Mouse (Mus musculus): ENCODE results near the gene Padi1.

Gene Padi1

GRCm38 (mm10) chr4:140784292-140784945, 61.2 kb downstream of the Padi1 start:
- DNase-seq (ENCODE audit: low spot score in 2 of 2): no peak

DNA sequence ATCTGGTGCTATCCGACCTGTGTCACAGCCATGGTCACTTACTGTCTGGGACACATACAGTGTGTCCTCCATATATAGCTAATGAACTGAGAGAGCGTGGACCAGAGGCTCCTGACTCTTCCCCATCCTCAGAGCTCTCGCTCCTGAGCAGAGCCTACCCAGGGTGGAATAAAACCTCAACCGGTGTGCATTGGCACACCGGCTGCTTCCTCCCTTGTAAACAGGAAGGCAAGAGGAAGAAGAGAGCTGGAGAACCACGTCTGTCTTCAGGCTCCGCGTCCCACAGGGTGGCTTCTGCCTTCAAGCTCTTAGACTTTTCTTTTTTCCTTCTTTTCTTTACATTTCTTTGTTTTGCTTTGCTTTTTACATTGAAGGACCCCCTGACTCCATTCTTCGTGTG, 62.8 kb downstream of the Padi1 start:
- no peak for DNase-seq (ENCODE audit: low spot score in 2 of 2)

DNA sequence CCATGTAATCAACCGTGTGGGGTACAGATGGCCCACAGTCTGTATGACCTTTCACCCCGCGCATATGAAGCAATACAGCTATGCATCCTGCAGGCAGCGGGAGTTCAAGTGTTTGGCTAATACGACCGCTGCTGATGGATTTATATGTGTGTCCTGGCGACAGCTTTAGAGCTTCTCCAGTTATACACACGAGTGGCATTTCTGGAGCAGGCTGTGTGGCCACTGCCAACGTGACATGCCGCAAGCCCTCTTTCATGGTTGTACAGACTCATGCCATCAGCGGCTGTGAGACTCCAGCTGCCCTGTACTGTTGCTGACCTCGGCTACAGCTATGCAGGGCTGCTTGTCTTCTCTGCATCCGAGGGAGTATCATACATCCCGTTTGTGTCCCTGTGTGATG, 65.1 kb downstream of the Padi1 start:
- no peak for DNase-seq (ENCODE audit: low spot score in 2 of 2)

- no peak for DNase-seq (ENCODE audit: low spot score in 2 of 2)
These were observed 65.7 kb downstream of the Padi1 start for GRCm38 (mm10) chr4:140779803-140780397.

GRCm38 (mm10) chr4:140776623-140777022, 69.0 kb downstream of the Padi1 start:
- no peak for DNase-seq (ENCODE audit: low spot score in 2 of 2)

- no peak for DNase-seq (ENCODE audit: low spot score in 2 of 2)
These were observed 69.7 kb downstream of the Padi1 start for GRCm38 (mm10) chr4:140775876-140776275.

DNA sequence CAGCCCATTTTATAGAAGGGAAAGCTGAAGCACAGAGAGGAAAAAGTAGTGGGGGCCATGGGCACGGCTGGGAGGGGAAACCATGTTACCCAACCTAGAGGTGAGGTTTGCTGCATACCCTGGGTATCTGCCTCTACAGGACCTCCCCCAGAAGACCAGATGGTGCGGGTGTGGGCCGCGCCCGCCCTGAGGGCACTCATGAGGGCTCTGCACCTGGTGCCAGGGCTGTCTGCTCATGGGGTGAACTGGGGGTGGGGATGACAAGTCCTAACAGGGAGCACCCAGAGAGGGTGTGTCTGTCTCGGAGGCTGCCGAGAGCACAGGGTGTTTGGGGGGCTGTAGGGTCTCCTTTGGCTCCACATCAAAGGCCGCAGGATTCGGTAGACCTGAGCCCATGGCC, 70.7 kb downstream of the Padi1 start:
- DNase-seq (ENCODE audit: low spot score in 2 of 2): no peak

DNA sequence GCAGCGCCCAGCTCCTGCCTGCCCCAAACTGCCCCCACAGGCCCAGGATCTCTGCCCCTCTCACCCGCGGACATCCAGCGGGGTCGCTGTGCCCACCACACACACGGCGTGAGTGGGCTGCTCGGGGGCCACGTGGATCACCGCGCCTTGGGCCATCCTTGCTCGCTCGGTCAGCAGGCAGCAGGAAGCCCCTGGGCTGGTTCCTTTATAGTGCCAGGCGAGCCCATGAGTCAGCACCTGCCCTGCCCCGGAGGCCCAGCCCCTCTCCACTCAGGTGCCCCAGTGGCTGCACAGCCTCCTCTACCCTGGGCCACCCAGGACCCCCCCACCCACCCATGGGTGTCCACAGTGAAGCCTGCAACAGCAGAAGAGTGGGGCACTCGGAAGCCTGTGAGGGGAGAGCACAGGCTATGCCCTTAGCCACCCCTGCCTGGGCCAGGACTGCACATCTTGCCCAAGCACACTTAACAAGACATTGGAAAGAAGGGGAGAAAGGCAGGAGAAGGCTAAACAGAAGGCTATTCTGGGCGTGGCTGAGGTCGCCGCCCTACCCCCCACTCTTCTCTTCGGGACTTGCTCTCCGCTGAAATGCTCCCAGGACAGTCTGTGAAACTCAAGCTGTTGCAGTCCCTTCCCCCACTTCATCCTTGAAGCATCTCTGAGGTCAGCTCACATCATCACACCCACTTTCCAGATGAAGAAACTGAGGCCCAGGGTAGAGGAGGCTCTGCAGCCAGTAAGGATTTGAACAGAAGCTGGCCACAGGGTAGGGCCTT, 71.4 kb downstream of the Padi1 start, which contains the start of gene Padi4:
Padi4 (minus strand) TSS at position 212 of the 776 bp plus-strand sequence.
- DNase-seq (ENCODE audit: low spot score in 2 of 2): no peak

DNA sequence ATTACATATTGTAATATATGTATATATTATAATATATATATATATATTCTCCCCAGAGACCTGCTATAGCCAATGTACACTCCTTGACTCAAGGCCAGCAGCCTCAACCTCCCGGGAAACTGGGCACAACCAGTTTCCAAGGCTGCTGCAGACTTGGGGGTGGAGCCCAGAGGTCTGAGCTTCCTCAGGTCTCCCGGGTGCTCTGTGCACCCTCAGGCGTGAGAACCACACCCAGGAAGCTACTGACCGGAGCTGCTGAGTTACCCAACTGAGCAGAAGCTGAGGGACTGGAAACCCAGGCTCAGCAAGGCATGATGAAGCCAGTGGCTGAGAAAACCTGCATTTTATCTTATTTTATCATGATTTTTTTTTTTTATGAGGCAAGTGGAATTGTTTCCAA, 74.5 kb downstream of the Padi1 start:
- peak in 1 of 2 experiments; percentile 45 for DNase-seq (ENCODE audit: low spot score in 2 of 2)

- DNase-seq (ENCODE audit: low spot score in 2 of 2): peak in 1 of 2 experiments; percentile 53
These were observed 75.1 kb downstream of the Padi1 start for GRCm38 (mm10) chr4:140770433-140770832.

DNA sequence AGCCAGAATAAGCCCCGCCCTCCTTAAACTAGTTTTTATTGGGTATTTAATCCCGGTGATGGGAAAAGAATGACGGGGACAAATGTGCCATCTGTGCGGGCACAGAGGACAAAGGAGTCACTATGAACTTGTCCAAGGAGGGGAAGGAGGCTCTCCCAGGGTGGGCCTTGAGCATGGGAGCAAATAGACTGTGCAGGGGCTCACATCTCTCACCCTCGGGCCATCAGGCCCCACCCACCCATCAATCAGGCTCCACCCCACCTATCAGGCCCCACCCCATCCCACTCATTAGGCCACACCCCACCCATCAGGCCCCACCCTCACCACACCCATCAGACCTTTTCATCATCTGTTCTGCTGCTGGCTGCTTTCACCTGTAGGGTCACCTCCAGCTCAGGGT, 76.6 kb downstream of the Padi1 start:
- DNase-seq (ENCODE audit: low spot score in 2 of 2): no peak

DNA sequence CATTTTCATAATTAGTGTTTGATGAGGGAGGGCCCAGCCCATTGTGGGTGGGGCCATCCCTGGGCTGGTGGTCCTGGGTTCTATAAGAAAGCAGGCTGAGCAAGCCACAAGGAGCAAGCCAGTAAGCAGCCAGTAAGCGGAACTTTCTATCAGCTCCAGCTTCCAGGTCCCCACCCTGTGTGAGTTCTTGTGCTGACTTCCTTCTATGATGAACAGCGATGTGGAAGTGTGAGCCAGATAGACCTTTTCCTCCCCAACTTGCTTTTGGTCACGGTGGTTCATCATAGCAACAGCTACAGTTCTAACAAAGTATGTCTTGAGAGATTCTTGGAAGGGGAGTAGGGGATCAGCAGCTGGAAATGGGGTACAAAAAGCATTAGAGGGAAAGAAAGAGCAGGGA, 79.6 kb downstream of the Padi1 start:
- DNase-seq (ENCODE audit: low spot score in 2 of 2): no peak

DNA sequence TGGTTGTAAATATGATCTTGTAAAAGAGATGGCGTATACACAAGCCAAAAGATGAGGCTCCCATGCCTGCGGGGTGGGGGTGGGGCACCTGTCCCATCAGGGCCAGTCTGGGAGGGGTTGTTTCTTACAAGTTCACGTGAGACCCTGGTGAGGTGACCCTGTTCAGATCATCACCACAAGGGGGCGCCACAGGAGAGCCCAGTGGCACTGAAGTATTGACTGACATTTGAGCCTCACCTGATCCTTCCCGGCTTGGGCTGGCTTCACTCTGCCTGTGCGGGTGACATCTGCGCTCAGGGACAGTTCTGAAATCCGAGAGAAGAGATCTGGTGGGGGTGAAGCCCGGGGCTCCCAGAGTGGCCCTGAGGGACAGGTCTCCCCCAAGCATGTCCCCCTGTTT, 82.4 kb downstream of the Padi1 start:
- DNase-seq (ENCODE audit: low spot score in 2 of 2): peak; percentile 55 to 85

Measured in spleen, postnatal 10 days (tissue).